Mouse (Mus musculus) ES-E14 (cell line): ENCODE data around the gene Gigyf2.

Experiments
- CHD2 ChIP-seq: IDR thresholded peaks from 2 replicates; pipeline ENCODE4 v1.6.1; 2014; ENCODE audit warnings: mild to moderate bottlenecking, low read depth, low read length, inconsistent platforms
- HCFC1 ChIP-seq: IDR thresholded peaks from 2 replicates; pipeline ENCODE4 v1.6.1; 2012; ENCODE audit warnings: low read length, inconsistent platforms, borderline replicate concordance; ENCODE audit not compliant: insufficient read depth

GRCm38 (mm10) chr1:87316672-87317071 is 10.1 kb upstream of the Gigyf2 start:
- TF ChIP-seq HCFC1 (no peak), CHD2 (no peak)
